Mouse (Mus musculus) kidney, embryonic 14.5 days (tissue): ENCODE data around the gene Gm4922. TPM values are rescaled to one million over a fixed set of nuclear protein-coding genes. Genes with fewer than 3 reads are reported as not detected.

ENCODE experiments used
- ATAC-seq: fragments of 200-750 bp; cut with Nextera tagmentation; 2 replicates; pipeline ENCODE4 v1.8.0; 2017; ENCODE audit warnings: moderate number of reproducible peaks, mild to moderate bottlenecking, moderate TSS enrichment, moderate library complexity; ENCODE audit not compliant: low FRiP score, low TSS enrichment
- H3K27ac ChIP-seq: fragments of 300-500 bp; sonication (generic); 2 replicates; pipeline ENCODE4 v1.5.1; 2014; ENCODE audit warnings: low read depth, mild to moderate bottlenecking, low read length, moderate library complexity, mixed read lengths
- H3K27me3 ChIP-seq: fragments of 300-500 bp; sonication (generic); 2 replicates; pipeline ENCODE4 v1.6.1; 2014; ENCODE audit warnings: mild to moderate bottlenecking, low read length; ENCODE audit not compliant: control insufficient read depth, insufficient read depth
- H3K36me3 ChIP-seq: fragments of 300-500 bp; sonication (generic); 2 replicates; pipeline ENCODE4 v1.6.1; 2014; ENCODE audit warnings: low read length, mixed read lengths; ENCODE audit not compliant: control insufficient read depth, insufficient read depth
- H3K4me1 ChIP-seq: fragments of 300-500 bp; sonication (generic); 2 replicates; pipeline ENCODE4 v1.6.1; 2014; ENCODE audit warnings: low read length, mixed read lengths; ENCODE audit not compliant: control insufficient read depth, insufficient read depth
- H3K4me2 ChIP-seq: fragments of 300-500 bp; sonication (generic); replicated peaks from 2 replicates; pipeline ENCODE4 v1.6.1; 2014; ENCODE audit warnings: low read depth, mild to moderate bottlenecking, low read length
- H3K4me3 ChIP-seq: fragments of 300-500 bp; sonication (generic); 2 replicates; pipeline ENCODE4 v1.5.1; 2014; ENCODE audit warnings: mild to moderate bottlenecking, low read length
- H3K9ac ChIP-seq: fragments of 300-500 bp; sonication (generic); 2 replicates; pipeline ENCODE4 v1.6.1; 2014; ENCODE audit warnings: low read depth, mild to moderate bottlenecking, low read length, moderate library complexity
- H3K9me3 ChIP-seq: fragments of 300-500 bp; sonication (generic); 2 replicates; pipeline ENCODE4 v1.6.1; 2016; ENCODE audit warnings: low read length; ENCODE audit not compliant: control insufficient read depth
- WGBS: fragments of 180-500 bp; shearing (Covaris S2); extraction: QIAGEN DNeasy Blood & Tissue Kit; methylation state at CpG from one replicate; pipeline ENCODE4 v1.1.7; 2014; 5-methylcytosine and 5-hydroxymethylcytosine counted together
- polyA plus RNA-seq: library from polyadenylated mRNA; unstranded; fragments of >200 nt; fragmentation: Nextera tagmentation; extraction: Ambion mirVana; gene quantifications from 2 replicates; pipeline ENCODE4 v1.2.1, GENCODE M21; 2014

The Gm4922 gene
- not detected in 2 replicates for polyA plus RNA-seq

DNA sequence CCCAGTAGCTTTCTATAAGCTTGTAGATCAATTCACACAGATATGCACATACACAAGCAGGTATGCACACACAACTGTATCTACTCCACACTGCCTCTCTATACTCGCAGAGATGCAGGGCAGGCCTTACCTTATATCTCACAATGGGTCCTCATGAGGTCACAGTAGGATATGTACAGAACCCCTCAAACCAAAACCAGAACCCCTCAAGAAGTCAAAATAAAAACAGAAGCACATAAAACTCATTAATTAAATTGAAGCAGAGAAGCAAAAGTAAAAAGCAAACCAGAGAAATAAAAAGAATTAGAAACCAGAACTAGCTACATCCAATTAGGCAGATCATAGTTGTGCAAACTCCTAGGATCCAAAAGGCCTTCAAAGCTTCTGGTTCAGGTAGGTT, at the start of gene Gm4922:
TSS of gene Gm4922 (minus strand) at position 101 of the 400 bp plus-strand sequence.
- Histone ChIP-seq H3K36me3 (no peaks in the 10 kb centered on the region), H3K27ac (no peak within 1 kb of the TSS), H3K4me3 (no peak within 1 kb of the TSS), H3K4me1 (no peaks in the 10 kb centered on the region), H3K9me3 (no peaks in the 10 kb centered on the region), H3K9ac (no peak within 1 kb of the TSS), H3K4me2 (no peak within 1 kb of the TSS), H3K27me3 (no peaks in the 10 kb centered on the region)
- ATAC-seq, result no peak
- WGBS, result 98% methylated on average over 1 of the region's 1 CpGs

GRCm38 (mm10) chr10:18835684-18836479, 49.3 kb upstream of the Gm4922 start:
- no peaks in the 10 kb centered on the region for H3K36me3 ChIP-seq
- no peaks in the 10 kb centered on the region for H3K27me3 ChIP-seq
- H3K9me3 ChIP-seq, result no peaks in the 10 kb centered on the region
- no peak for ATAC-seq
- H3K4me1 ChIP-seq, result no peaks in the 10 kb centered on the region
- H3K4me3 ChIP-seq, result no peak overlapping the region
- H3K9ac ChIP-seq, result no peak overlapping the region
- no peak overlapping the region for H3K4me2 ChIP-seq
- 54% methylated on average over 6 of the region's 6 CpGs for WGBS
- H3K27ac ChIP-seq, result no peak overlapping the region

DNA sequence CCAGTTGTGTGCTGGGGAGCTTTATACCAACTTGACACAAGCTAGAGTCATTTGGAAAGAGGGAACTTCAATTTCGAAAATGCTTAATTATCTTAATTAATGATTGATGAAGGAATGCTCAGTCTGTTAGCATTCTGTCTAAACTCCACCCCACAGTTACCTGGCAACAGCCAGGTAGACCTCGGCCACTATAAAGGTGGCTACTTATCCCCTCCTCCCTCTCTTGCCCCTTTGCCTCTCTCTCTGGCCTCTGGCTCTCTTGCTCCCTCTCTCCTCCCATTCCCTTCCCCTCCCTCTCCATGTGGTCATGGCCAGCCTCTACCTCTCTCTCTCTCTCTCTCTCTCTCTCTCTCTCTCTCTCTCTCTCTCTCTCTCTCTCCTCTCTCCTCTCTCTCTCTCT, 47.8 kb upstream of the Gm4922 start:
- no peak for ATAC-seq
- H3K36me3 ChIP-seq, result no peaks in the 10 kb centered on the region
- no peaks in the 10 kb centered on the region for H3K9me3 ChIP-seq
- no peak overlapping the region for H3K4me2 ChIP-seq
- no peak overlapping the region for H3K9ac ChIP-seq
- no peak overlapping the region for H3K27ac ChIP-seq
- no peak overlapping the region for H3K4me3 ChIP-seq
- 0 out of 2 replicates have a peak, but pooled peaks cover 4% of the 10 kb centered on the region for H3K4me1 ChIP-seq
- no peaks in the 10 kb centered on the region for H3K27me3 ChIP-seq
- 54% methylated on average over 2 of the region's 2 CpGs for WGBS

DNA sequence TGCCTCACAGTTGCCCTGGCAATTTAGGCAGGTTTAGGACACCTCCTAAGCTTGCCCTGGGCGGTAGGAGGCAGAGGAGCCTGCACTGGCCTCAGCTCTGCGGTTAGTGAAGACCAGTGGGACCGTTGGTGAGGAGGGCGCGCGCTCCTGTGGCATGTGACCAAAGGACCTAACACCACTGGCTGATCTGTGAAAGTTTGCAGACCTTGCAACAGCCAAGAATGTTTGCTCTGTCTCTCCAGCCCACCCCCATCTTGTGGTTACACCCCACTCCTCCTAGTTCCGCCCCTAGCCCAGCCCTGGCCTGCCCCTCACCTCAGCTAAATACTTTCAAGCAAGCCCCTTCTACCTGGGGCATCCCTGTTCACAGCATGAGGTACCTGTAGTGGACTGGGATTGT, 45.2 kb upstream of the Gm4922 start:
- no peak for ATAC-seq
- no peaks in the 10 kb centered on the region for H3K9me3 ChIP-seq
- no peak overlapping the region for H3K27ac ChIP-seq
- 49% methylated on average over 7 of the region's 7 CpGs for WGBS
- no peak overlapping the region for H3K4me3 ChIP-seq
- H3K4me1 ChIP-seq, result 0 out of 2 replicates have a peak, but pooled peaks cover 4% of the 10 kb centered on the region
- H3K4me2 ChIP-seq, result no peak overlapping the region
- no peaks in the 10 kb centered on the region for H3K36me3 ChIP-seq
- no peaks in the 10 kb centered on the region for H3K27me3 ChIP-seq
- no peak overlapping the region for H3K9ac ChIP-seq

- H3K4me2 ChIP-seq, result no peak overlapping the region
- H3K9ac ChIP-seq, result no peak overlapping the region
- H3K27ac ChIP-seq, result no peak overlapping the region
- H3K9me3 ChIP-seq, result no peaks in the 10 kb centered on the region
- H3K4me3 ChIP-seq, result no peak overlapping the region
- 0 out of 2 replicates have a peak, but pooled peaks cover 4% of the 10 kb centered on the region for H3K4me1 ChIP-seq
- ATAC-seq, result 0 out of 2 replicates have a peak, but pooled peaks have one; percentile 52
- no peaks in the 10 kb centered on the region for H3K27me3 ChIP-seq
- no peaks in the 10 kb centered on the region for H3K36me3 ChIP-seq
- WGBS, result 44% methylated on average over 4 of the region's 4 CpGs
These were observed 43.8 kb upstream of the Gm4922 start for GRCm38 (mm10) chr10:18830359-18830758.

DNA sequence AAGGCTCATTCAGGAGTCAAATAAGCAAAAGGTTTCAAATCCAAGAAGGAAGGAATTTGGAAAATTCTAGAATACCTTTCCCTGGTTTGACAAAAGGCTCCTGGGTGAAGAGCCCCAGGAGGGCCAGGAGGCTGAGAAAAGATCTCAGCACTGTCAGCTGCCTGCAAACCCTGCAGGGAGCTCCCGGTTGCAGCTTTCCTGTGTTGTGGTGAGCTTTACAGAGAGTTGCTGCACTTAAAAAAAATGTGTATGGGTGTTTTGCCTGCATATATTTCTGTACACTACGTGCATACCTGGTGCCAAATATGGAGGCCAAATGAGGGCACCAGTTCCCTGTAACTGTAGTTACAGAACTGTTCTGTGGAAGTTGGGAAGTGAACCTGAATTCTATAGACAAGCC, 41.3 kb upstream of the Gm4922 start:
- 61% methylated on average over 2 of the region's 2 CpGs for WGBS
- Histone ChIP-seq H3K4me3 (no peak overlapping the region), H3K9ac (no peak overlapping the region), H3K27me3 (no peaks in the 10 kb centered on the region), H3K4me2 (no peak overlapping the region), H3K36me3 (no peaks in the 10 kb centered on the region), H3K9me3 (no peaks in the 10 kb centered on the region), H3K4me1 (0 out of 2 replicates have a peak, but pooled peaks cover 4% of the 10 kb centered on the region), H3K27ac (no peak overlapping the region)
- no peak for ATAC-seq

GRCm38 (mm10) chr10:18826107-18826506, 39.5 kb upstream of the Gm4922 start:
- Histone ChIP-seq H3K4me2 (no peak overlapping the region), H3K27ac (no peak overlapping the region), H3K9me3 (no peaks in the 10 kb centered on the region), H3K27me3 (no peaks in the 10 kb centered on the region), H3K9ac (no peak overlapping the region), H3K4me1 (0 out of 2 replicates have a peak, but pooled peaks cover 4% of the 10 kb centered on the region), H3K4me3 (no peak overlapping the region), H3K36me3 (no peaks in the 10 kb centered on the region)
- 75% methylated on average over 2 of the region's 2 CpGs for WGBS
- ATAC-seq, result no peak

- Histone ChIP-seq H3K9ac (no peak overlapping the region), H3K36me3 (no peaks in the 10 kb centered on the region), H3K27me3 (no peaks in the 10 kb centered on the region), H3K9me3 (no peaks in the 10 kb centered on the region), H3K27ac (no peak overlapping the region), H3K4me3 (no peak overlapping the region), H3K4me2 (no peak overlapping the region), H3K4me1 (0 out of 2 replicates have a peak, but pooled peaks cover 3% of the 10 kb centered on the region)
- no peak for ATAC-seq
These were observed 38.5 kb upstream of the Gm4922 start for GRCm38 (mm10) chr10:18825143-18825542.

- WGBS, result 36% methylated on average over 5 of the region's 5 CpGs
- no peaks in the 10 kb centered on the region for H3K36me3 ChIP-seq
- no peaks in the 10 kb centered on the region for H3K4me1 ChIP-seq
- H3K4me3 ChIP-seq, result no peak overlapping the region
- H3K27ac ChIP-seq, result no peak overlapping the region
- H3K9me3 ChIP-seq, result no peaks in the 10 kb centered on the region
- H3K9ac ChIP-seq, result no peak overlapping the region
- ATAC-seq, result no peak
- H3K4me2 ChIP-seq, result no peak overlapping the region
- no peaks in the 10 kb centered on the region for H3K27me3 ChIP-seq
These were observed 30.0 kb upstream of the Gm4922 start for GRCm38 (mm10) chr10:18816560-18816959.
